Mouse (Mus musculus): ENCODE data around the gene Fbxo46. TPM values are rescaled to one million over a fixed set of nuclear protein-coding genes. Genes with fewer than 3 reads are reported as not detected.

The Fbxo46 gene
- total and polyA plus RNA-seq, 3 experiments, result 10.1 to 13.7 TPM; not detected in 1

DNA sequence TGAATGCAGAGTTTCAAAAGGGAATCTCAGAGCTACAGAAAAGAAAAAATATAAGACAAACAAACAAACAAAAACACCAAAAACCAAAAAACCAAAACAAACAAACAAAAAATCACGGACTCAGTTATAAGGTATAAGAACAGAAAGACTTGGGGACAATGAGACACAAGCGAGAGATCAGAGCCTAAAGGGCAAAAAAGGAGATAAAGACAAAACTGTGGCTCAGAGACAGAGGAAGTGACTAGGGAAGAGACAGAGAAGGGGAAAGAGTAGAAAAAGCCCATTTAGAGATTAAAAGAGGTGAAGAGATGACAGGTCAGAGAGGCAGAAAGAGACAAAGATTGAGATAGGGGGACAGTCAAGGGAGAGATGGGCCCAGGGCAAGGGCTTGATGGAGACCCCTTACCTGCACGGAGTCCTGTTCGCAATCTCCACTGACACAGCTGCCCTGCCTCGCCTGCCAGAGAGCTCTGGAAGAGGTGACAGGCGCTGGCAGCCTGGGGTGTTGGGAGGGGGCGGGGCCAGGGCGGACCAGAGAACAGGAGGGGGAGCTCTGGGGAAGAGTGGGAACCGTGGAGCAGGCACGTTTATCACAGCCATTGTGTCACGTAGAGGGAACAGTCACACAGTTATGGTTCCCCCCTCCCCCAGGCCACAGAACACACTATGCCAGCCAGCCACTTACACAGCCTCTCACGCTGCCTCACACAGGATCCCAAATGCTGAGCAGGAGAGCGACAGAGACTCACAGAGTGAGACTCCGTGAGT lies 46.2 kb downstream of the Fbxo46 start, which contains the start of gene Gipr:
TSS of gene Gipr (minus strand) at position 472 of the 768 bp plus-strand sequence.
- Histone ChIP-seq H3K4me3 (ENCODE audit: control insufficient read depth in 1 of 2, insufficient read depth in 1 of 2, low read depth in 2 of 2, low read length in 2 of 2) (peak within 1 kb of the TSS; percentile 24 to 33), H3K27me3 (ENCODE audit: control insufficient read depth in 1 of 2, insufficient read depth in 2 of 2, low read length in 2 of 2) (no peaks in the 10 kb centered on the region), H3K9me3 (replicated peaks; ENCODE audit: insufficient read depth, low read length) (no peaks in the 10 kb centered on the region), H3K79me2 (ENCODE audit: control insufficient read depth, insufficient read depth, low read length, poor library complexity) (no peaks in the 10 kb centered on the region), H3K36me3 (ENCODE audit: control insufficient read depth in 1 of 2, insufficient read depth in 2 of 2, low read length in 2 of 2) (peaks cover 0 to 7% of the 10 kb centered on the region in 2 experiments; a peak in 2 of 4 replicates), H3K27ac (ENCODE audit: control insufficient read depth, low read depth, low read length) (no peak within 1 kb of the TSS; the same call in 1 of the 2 replicates), H3K4me1 (ENCODE audit: control insufficient read depth in 1 of 2, insufficient read depth in 2 of 2, low read length in 2 of 2) (peaks cover 6 to 29% of the 10 kb centered on the region in 2 experiments; a peak in 3 of 4 replicates), H3K9ac (ENCODE audit: control insufficient read depth, low read depth, low read length, poor library complexity, severe bottlenecking) (peak within 1 kb of the TSS; percentile 4; the same call in 1 of the 2 replicates)
- peak; percentile 71 for DNase-seq (ENCODE audit: low read depth, low spot score)
- no peak for TF ChIP-seq UBTF (IDR thresholded peaks at IDR 0.05; ENCODE audit: borderline replicate concordance, insufficient read depth, low read depth, low read length)
- TF ChIP-seq ELF1 (IDR thresholded peaks at IDR 0.05; ENCODE audit: low read depth, low read length), result no peak
- 0 out of 4 replicates have a peak, but pooled peaks of 1 of the 2 experiments have one; percentile 16 for TF ChIP-seq EP300 (IDR thresholded peaks at IDR 0.05; ENCODE audit: low read depth in 1 of 2, low read length in 2 of 2)
- TF ChIP-seq ZKSCAN1 (IDR thresholded peaks at IDR 0.05; ENCODE audit: low read depth, low read length), result no peak
- no peak for TF ChIP-seq NRF1 (IDR thresholded peaks at IDR 0.05; ENCODE audit: insufficient read depth, low read depth, low read length, poor library complexity, severe bottlenecking)
- TF ChIP-seq POLR2A (IDR thresholded peaks at IDR 0.05; ENCODE audit: control insufficient read depth in 1 of 2, insufficient read depth in 1 of 2, low read depth in 1 of 2, low read length in 2 of 2, poor library complexity in 1 of 2), result no peak
- no peak for TF ChIP-seq HCFC1 (IDR thresholded peaks at IDR 0.05; ENCODE audit: low read depth, low read length)
- no peak for TF ChIP-seq POLR2AphosphoS5 (IDR thresholded peaks at IDR 0.05; ENCODE audit: borderline replicate concordance, low read depth, low read length)
- no peak for TF ChIP-seq JUND (IDR thresholded peaks at IDR 0.05; ENCODE audit: low read depth, low read length)
- no peak for TF ChIP-seq RAD21 (IDR thresholded peaks at IDR 0.05; ENCODE audit: low read depth, low read length)
- no peak for TF ChIP-seq USF2 (IDR thresholded peaks at IDR 0.05; ENCODE audit: borderline replicate concordance in 1 of 2, insufficient read depth in 1 of 2, low read depth in 1 of 2, low read length in 2 of 2)
- TF ChIP-seq GATA1 (IDR thresholded peaks at IDR 0.05; ENCODE audit: low read depth, low read length), result no peak
- TF ChIP-seq ZC3H11A (IDR thresholded peaks at IDR 0.05; ENCODE audit: low read depth, low read length), result no peak
- no peak for TF ChIP-seq POLR2AphosphoS2 (IDR thresholded peaks at IDR 0.05; ENCODE audit: low read length)
- TF ChIP-seq USF1 (IDR thresholded peaks at IDR 0.05; ENCODE audit: low read depth, low read length), result no peak
- peak; percentile 6; the same call in 1 of the 2 replicates for TF ChIP-seq ETS1 (IDR thresholded peaks at IDR 0.05; ENCODE audit: low read depth, low read length)
- TF ChIP-seq MAX (IDR thresholded peaks at IDR 0.05; ENCODE audit: low read length), result no peak
- TF ChIP-seq TAL1 (IDR thresholded peaks at IDR 0.05; ENCODE audit: low read length), result no peak
- TF ChIP-seq MYC (IDR thresholded peaks at IDR 0.05; ENCODE audit: low read depth, low read length), result no peak
- TF ChIP-seq CHD2 (IDR thresholded peaks at IDR 0.05; ENCODE audit: low read length), result no peak
- no peak for TF ChIP-seq ZNF384 (IDR thresholded peaks at IDR 0.05; ENCODE audit: low read depth, low read length)
- 0 out of 6 replicates have a peak, but pooled peaks of 1 of the 3 experiments have one; percentile 1 for TF ChIP-seq CTCF (IDR thresholded peaks at IDR 0.05 in 2 of 3, conservative IDR thresholded peaks at IDR 0.05 in 1 of 3; ENCODE audit: control insufficient read depth in 1 of 3, insufficient read depth in 1 of 3, low read depth in 2 of 3, low read length in 3 of 3, poor library complexity in 1 of 3, severe bottlenecking in 1 of 3)
- TF ChIP-seq TCF12 (IDR thresholded peaks at IDR 0.05; ENCODE audit: low read depth, low read length), result no peak
- TF ChIP-seq CHD1 (IDR thresholded peaks at IDR 0.05; ENCODE audit: low read depth, low read length), result 0 out of 2 replicates have a peak, but pooled peaks have one; percentile 60
- no peak for TF ChIP-seq NELFE (IDR thresholded peaks at IDR 0.05; ENCODE audit: low read depth, low read length)
- no peak for TF ChIP-seq SMC3 (IDR thresholded peaks at IDR 0.05; ENCODE audit: low read depth, low read length)
- peak; percentile 68; the same call in 1 of the 2 replicates for TF ChIP-seq MXI1 (IDR thresholded peaks at IDR 0.05; ENCODE audit: low read depth, low read length)
- no peak for TF ChIP-seq MYB (IDR thresholded peaks at IDR 0.05; ENCODE audit: low read depth, low read length)
- peak; percentile 8; the same call in 1 of the 2 replicates for TF ChIP-seq RCOR1 (IDR thresholded peaks at IDR 0.05; ENCODE audit: low read depth, low read length)
- TF ChIP-seq SIN3A (IDR thresholded peaks at IDR 0.05; ENCODE audit: low read length), result no peak
- no peak for TF ChIP-seq KAT2A (conservative IDR thresholded peaks at IDR 0.05; ENCODE audit: low read depth, low read length)
- no peak for TF ChIP-seq MAZ (IDR thresholded peaks at IDR 0.05; ENCODE audit: low read depth, low read length)
